10 mouse cellular contexts compared by ENCODE assay signal in genomic region chr14:79770306-79771093, GRCm38 (mm10). TPM values are rescaled to one million over a fixed set of nuclear protein-coding genes. Genes with fewer than 3 reads are reported as not detected.
DNase-seq lines count a peak whose midpoint lies in the region; ATAC-seq and TF ChIP-seq lines count a peak whose summit lies in the region.
"Had no signal": no experiment of that assay in that cellular context is flagged by ENCODE, and none has a peak within 500 bp of the region (broad histone marks: within the 10 kb centered on the region; RNA-seq: fewer than 3 reads in every experiment).

No protein-coding gene starts in this region.

- peaks cover 85% of the 10 kb centered on the region for H3K27me3 ChIP-seq in lung, embryonic 14.5 days (ENCODE audit: insufficient read depth, low read length)
- peaks cover 44% of the 10 kb centered on the region for H3K27me3 ChIP-seq in hindbrain, embryonic 13.5 days
- no peaks in the 10 kb centered on the region; the same call in 1 of the 2 replicates for H3K27me3 ChIP-seq in midbrain, embryonic 14.5 days (ENCODE audit: control insufficient read depth, insufficient read depth, low read length)

- 3% methylated on average over 62 of the region's 62 CpGs for WGBS in lung, embryonic 14.5 days
- WGBS in hindbrain, embryonic 13.5 days, result under 1% methylated on average over 62 of the region's 62 CpGs
- WGBS in midbrain, embryonic 14.5 days, result under 1% methylated on average over 61 of the region's 62 CpGs

- no peak overlapping the region for H3K9ac ChIP-seq in lung, embryonic 14.5 days
- H3K9ac ChIP-seq in hindbrain, embryonic 13.5 days, result peak overlapping the region; percentile 78
- H3K9ac ChIP-seq in midbrain, embryonic 14.5 days (replicated peaks; ENCODE audit: low read length), result peak overlapping the region; percentile 83

- H3K27ac ChIP-seq in lung, embryonic 14.5 days (ENCODE audit: low read depth), result no peak overlapping the region
- H3K27ac ChIP-seq in hindbrain, embryonic 13.5 days, result peak overlapping the region; percentile 91
- H3K27ac ChIP-seq in midbrain, embryonic 14.5 days (replicated peaks; ENCODE audit: low read depth, low read length), result peak overlapping the region; percentile 88

- peak; percentile 33 for ATAC-seq in lung, embryonic 14.5 days (ENCODE audit: insufficient read depth)
- peak; percentile 49 for ATAC-seq in hindbrain, embryonic 13.5 days (ENCODE audit: low FRiP score)
- ATAC-seq in midbrain, embryonic 14.5 days (ENCODE audit: low FRiP score, low TSS enrichment), result peak; percentile 21

- H3K4me3 ChIP-seq in lung, embryonic 14.5 days (ENCODE audit: low read depth, low read length), result peak overlapping the region; percentile 35
- peak overlapping the region; percentile 68 for H3K4me3 ChIP-seq in hindbrain, embryonic 13.5 days
- peak overlapping the region; percentile 69 for H3K4me3 ChIP-seq in midbrain, embryonic 14.5 days (replicated peaks; ENCODE audit: low read depth, low read length)
- H3K4me3 ChIP-seq: erythroblast, embryonic 14.5 days had no signal

- peaks cover 5% of the 10 kb centered on the region; the same call in 1 of the 2 replicates for H3K4me1 ChIP-seq in lung, embryonic 14.5 days (ENCODE audit: insufficient read depth)
- peaks cover 69% of the 10 kb centered on the region for H3K4me1 ChIP-seq in hindbrain, embryonic 13.5 days (replicated peaks)
- peaks cover 55% of the 10 kb centered on the region for H3K4me1 ChIP-seq in midbrain, embryonic 14.5 days (ENCODE audit: control insufficient read depth, insufficient read depth, low read length)

- H3K4me2 ChIP-seq in lung, embryonic 14.5 days, result peak overlapping the region; percentile 69
- H3K4me2 ChIP-seq in hindbrain, embryonic 13.5 days, result peak overlapping the region; percentile 81
- peak overlapping the region; percentile 80 for H3K4me2 ChIP-seq in midbrain, embryonic 14.5 days (ENCODE audit: low read length)

- no peaks in the 10 kb centered on the region for H3K36me3 ChIP-seq in lung, embryonic 14.5 days (ENCODE audit: insufficient read depth)
- H3K36me3 ChIP-seq in hindbrain, embryonic 13.5 days, result peaks cover 5% of the 10 kb centered on the region; the same call in 1 of the 2 replicates
- H3K36me3 ChIP-seq in midbrain, embryonic 14.5 days (ENCODE audit: control insufficient read depth, insufficient read depth, low read length), result peaks cover 15% of the 10 kb centered on the region

- TF ChIP-seq CTCF in lung, embryonic 14.5 days (IDR thresholded peaks at IDR 0.05; ENCODE audit: low read depth), result no peak; the same call in 1 of the 2 replicates

- H3K9me3 ChIP-seq in lung, embryonic 14.5 days (ENCODE audit: low read depth, low read length), result no peaks in the 10 kb centered on the region
- H3K9me3 ChIP-seq in hindbrain, embryonic 13.5 days, result no peaks in the 10 kb centered on the region
- H3K9me3 ChIP-seq in midbrain, embryonic 14.5 days (ENCODE audit: control insufficient read depth, low read length), result no peaks in the 10 kb centered on the region

- DNase-seq in cerebellum, adult 9-11 months, result peak; percentile 10
- DNase-seq in cerebellum, postnatal 14 days, result no peak
- DNase-seq in lung, embryonic 14.5 days, result no peak
- no peak for DNase-seq in lung, postnatal 14 days
- peak; percentile 67 for DNase-seq in midbrain, embryonic 14.5 days
- DNase-seq in adrenal gland, postnatal 36 days, result no peak
- DNase-seq in spleen, adult 12 weeks (ENCODE audit: low spot score), result no peak

RNA-seq across cellular contexts. Expression of gene Pcdh8, which starts 0.6 kb away (rescaled TPM):
- 0.08 and 0.14 TPM in 2 replicates for polyA plus RNA-seq in lung, embryonic 14.5 days (2014; fragmentation: Nextera tagmentation; extraction: Ambion mirVana)
- 33.2 and 35.3 TPM in 2 replicates for polyA plus RNA-seq in hindbrain, embryonic 13.5 days (2015; fragmentation: Nextera tagmentation; extraction: Ambion mirVana)
- polyA plus RNA-seq in midbrain, embryonic 14.5 days (2014; fragmentation: Nextera tagmentation; extraction: Ambion mirVana), result 58.7 and 61.2 TPM in 2 replicates
- total RNA-seq in adrenal gland, postnatal 36 days (2021), result under 1 TPM in 1 of 2 experiments, not detected in 1; 0.07 TPM
- total RNA-seq: neutrophil, adult 5-6 weeks had no signal
- polyA plus RNA-seq: erythroblast, embryonic 14.5 days had no signal

Comparison
In these comparisons a context has a peak if more than half of its experiments do, and no peak if none do; other contexts are left out.
1. DNase-seq: peak in cerebellum, adult 9-11 months (single experiment) and midbrain, embryonic 14.5 days (single experiment); none in cerebellum, postnatal 14 days (0 of 2), lung, embryonic 14.5 days (single experiment), lung, postnatal 14 days (single experiment), adrenal gland, postnatal 36 days (0 of 2) and spleen, adult 12 weeks (single experiment).
2. RNA of gene Pcdh8, which starts 0.6 kb away (polyA plus RNA-seq): 58.7 to 61.2 TPM in midbrain, embryonic 14.5 days and 33.2 to 35.3 TPM in hindbrain, embryonic 13.5 days; 0.08 to 0.14 TPM in lung, embryonic 14.5 days; every median in the first group is over 10 times any median in the second.
3. Peak in every context shown above with its lines, with median percentiles within 50 percentile points of each other: ATAC-seq, H3K4me2 ChIP-seq and H3K4me3 ChIP-seq.